Mouse (Mus musculus): ENCODE results near the gene Gm28269. TPM values are rescaled to one million over a fixed set of nuclear protein-coding genes. Genes with fewer than 3 reads are reported as not detected.

The Gm28269 gene
- not detected in 2 replicates for polyA plus RNA-seq (2016; fragmentation: Nextera tagmentation; extraction: Ambion mirVana)

DNA sequence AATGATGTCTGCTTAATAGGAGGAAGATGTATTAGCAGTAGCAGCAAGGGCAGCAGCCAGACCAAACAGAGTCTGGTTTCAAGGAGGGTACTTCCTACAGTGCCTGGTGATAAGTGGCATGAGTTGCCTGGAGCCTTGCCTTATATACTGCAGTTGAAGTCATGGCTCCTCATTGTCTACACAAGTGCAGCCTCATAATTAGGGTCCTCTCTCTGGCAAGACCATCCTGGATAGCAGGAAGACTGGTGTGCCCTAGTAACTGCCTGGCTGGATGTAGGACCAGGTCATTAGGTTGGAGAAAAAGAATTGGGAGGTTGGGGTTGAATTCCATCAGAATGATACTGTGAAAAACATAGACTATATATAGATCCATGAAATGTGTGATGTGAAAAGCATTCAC, at the start of gene Gm28269:
TSS of gene Gm28269 (minus strand) at position 101 of the 400 bp plus-strand sequence.
- no peaks in the 10 kb centered on the region for H3K9me3 ChIP-seq
- no peaks in the 10 kb centered on the region for H3K27me3 ChIP-seq (replicated peaks; ENCODE audit: low read depth, poor library complexity, severe bottlenecking)
- H3K36me3 ChIP-seq (replicated peaks) = no peaks in the 10 kb centered on the region
- H3K4me1 ChIP-seq = no peaks in the 10 kb centered on the region
- DNase-seq (ENCODE audit: low spot score) = no peak
- no peak within 1 kb of the TSS for H3K27ac ChIP-seq (replicated peaks)
- H3K4me3 ChIP-seq = no peak within 1 kb of the TSS

DNA sequence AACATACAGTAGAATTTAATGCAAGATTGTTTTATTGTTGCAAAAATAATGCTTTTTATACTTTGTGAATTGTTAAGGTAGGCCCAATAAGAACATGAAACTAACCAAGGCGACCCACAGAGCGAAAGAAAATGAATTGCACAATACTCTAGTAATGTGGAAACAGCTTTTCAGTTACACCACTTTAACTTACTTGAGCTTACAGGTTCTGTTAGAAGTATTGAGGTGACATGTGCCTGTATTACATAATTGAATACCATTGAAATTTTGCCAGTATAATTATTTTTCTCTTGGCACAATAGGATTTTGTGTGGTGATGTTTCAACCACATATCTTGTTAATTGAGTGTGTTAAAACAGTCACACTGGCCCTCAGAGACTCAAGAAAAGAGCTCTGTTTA, 28.0 kb downstream of the Gm28269 start:
- Histone ChIP-seq H3K4me1 (no peaks in the 10 kb centered on the region), H3K27ac (replicated peaks) (no peak overlapping the region), H3K4me3 (no peak overlapping the region), H3K36me3 (replicated peaks) (no peaks in the 10 kb centered on the region), H3K9me3 (no peaks in the 10 kb centered on the region), H3K27me3 (replicated peaks; ENCODE audit: low read depth, poor library complexity, severe bottlenecking) (no peaks in the 10 kb centered on the region)
- DNase-seq (ENCODE audit: low spot score) = no peak
- WGBS = 87% methylated on average over 2 of the region's 2 CpGs

- Histone ChIP-seq H3K36me3 (replicated peaks) (no peaks in the 10 kb centered on the region), H3K27me3 (replicated peaks; ENCODE audit: low read depth, poor library complexity, severe bottlenecking) (no peaks in the 10 kb centered on the region), H3K4me1 (no peaks in the 10 kb centered on the region), H3K27ac (replicated peaks) (no peak overlapping the region), H3K4me3 (no peak overlapping the region), H3K9me3 (no peaks in the 10 kb centered on the region)
- no peak for DNase-seq (ENCODE audit: low spot score)
- 65% methylated on average over 5 of the region's 5 CpGs for WGBS
Measured at GRCm38 (mm10) chrX:21715293-21715692, 29.6 kb downstream of the Gm28269 start.

DNA sequence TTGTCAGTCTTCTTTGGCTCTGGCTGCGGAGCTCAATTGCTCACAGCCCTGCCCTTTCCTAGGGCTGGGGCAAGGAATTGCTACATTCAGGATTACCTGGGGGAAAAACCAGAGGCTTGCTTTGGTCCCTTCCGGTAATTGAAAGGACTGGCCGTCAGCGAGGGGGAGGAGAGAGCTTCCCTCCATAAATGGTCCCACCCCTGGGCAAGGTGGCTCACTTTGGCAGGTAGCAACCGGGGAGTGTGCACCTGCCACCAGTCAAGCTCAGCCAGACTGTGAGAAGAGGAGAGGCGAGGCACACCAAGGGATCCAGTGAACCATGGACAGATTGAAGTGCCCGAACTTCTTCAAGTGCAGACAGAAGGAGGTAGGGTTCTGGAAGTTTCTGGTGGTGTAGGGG, 30.1 kb downstream of the Gm28269 start, which contains the start of gene Slc6a14:
TSS of gene Slc6a14 (plus strand) at position 68 of the 400 bp plus-strand sequence.
- WGBS = 60% methylated on average over 7 of the region's 7 CpGs
- no peaks in the 10 kb centered on the region for H3K4me1 ChIP-seq
- no peak within 1 kb of the TSS for H3K4me3 ChIP-seq

GRCm38 (mm10) chrX:21704470-21704869, 40.4 kb downstream of the Gm28269 start:
- no peaks in the 10 kb centered on the region for H3K36me3 ChIP-seq (replicated peaks)
- H3K9me3 ChIP-seq = no peaks in the 10 kb centered on the region
- no peak overlapping the region for H3K4me3 ChIP-seq
- 86% methylated on average over 1 of the region's 1 CpGs for WGBS
- DNase-seq (ENCODE audit: low spot score) = no peak
- H3K4me1 ChIP-seq = no peaks in the 10 kb centered on the region
- H3K27me3 ChIP-seq (replicated peaks; ENCODE audit: low read depth, poor library complexity, severe bottlenecking) = no peaks in the 10 kb centered on the region
- no peak overlapping the region for H3K27ac ChIP-seq (replicated peaks)

More for the DNA sequence above, 30.1 kb downstream of the Gm28269 start, which contains the start of gene Slc6a14:
- no peak within 1 kb of the TSS for H3K27ac ChIP-seq (replicated peaks)
- H3K9me3 ChIP-seq = no peaks in the 10 kb centered on the region
- no peaks in the 10 kb centered on the region for H3K27me3 ChIP-seq (replicated peaks; ENCODE audit: low read depth, poor library complexity, severe bottlenecking)
- no peaks in the 10 kb centered on the region for H3K36me3 ChIP-seq (replicated peaks)
- no peak for DNase-seq (ENCODE audit: low spot score)

- Histone ChIP-seq H3K9me3 (no peaks in the 10 kb centered on the region), H3K36me3 (replicated peaks) (no peaks in the 10 kb centered on the region), H3K27ac (replicated peaks) (no peak overlapping the region), H3K27me3 (replicated peaks; ENCODE audit: low read depth, poor library complexity, severe bottlenecking) (no peaks in the 10 kb centered on the region), H3K4me1 (no peaks in the 10 kb centered on the region), H3K4me3 (no peak overlapping the region)
- no peak for DNase-seq (ENCODE audit: low spot score)
- 85% methylated on average over 4 of the region's 4 CpGs for WGBS
Measured at GRCm38 (mm10) chrX:21701646-21702045, 43.3 kb downstream of the Gm28269 start.

DNA sequence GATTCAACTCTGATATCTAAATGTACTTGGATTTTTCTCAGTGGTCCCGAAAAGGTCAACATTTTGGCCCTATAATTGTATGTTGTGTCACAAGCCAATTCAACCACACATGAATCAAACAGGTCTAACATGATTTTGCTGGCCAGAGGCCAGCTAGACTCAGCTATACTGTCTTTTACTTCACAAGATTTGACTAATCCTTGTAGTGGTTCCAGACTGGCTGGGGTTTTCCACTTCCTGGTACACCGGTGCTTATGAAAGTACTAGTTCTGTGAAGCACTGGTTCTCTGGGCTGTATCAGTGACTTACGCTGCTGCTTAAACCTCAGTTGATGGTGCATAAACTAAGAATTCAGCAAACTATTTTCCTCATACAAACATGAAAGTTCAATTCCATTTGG, 49.2 kb downstream of the Gm28269 start:
- no peak overlapping the region for H3K27ac ChIP-seq (replicated peaks)
- H3K36me3 ChIP-seq (replicated peaks) = no peaks in the 10 kb centered on the region
- H3K4me3 ChIP-seq = no peak overlapping the region
- 91% methylated on average over 3 of the region's 3 CpGs for WGBS
- no peak for DNase-seq (ENCODE audit: low spot score)
- no peaks in the 10 kb centered on the region for H3K9me3 ChIP-seq
- H3K27me3 ChIP-seq (replicated peaks; ENCODE audit: low read depth, poor library complexity, severe bottlenecking) = no peaks in the 10 kb centered on the region
- no peaks in the 10 kb centered on the region for H3K4me1 ChIP-seq

GRCm38 (mm10) chrX:21695220-21695619, 49.7 kb downstream of the Gm28269 start:
- DNase-seq (ENCODE audit: low spot score) = no peak
- Histone ChIP-seq H3K9me3 (no peaks in the 10 kb centered on the region), H3K36me3 (replicated peaks) (no peaks in the 10 kb centered on the region), H3K27me3 (replicated peaks; ENCODE audit: low read depth, poor library complexity, severe bottlenecking) (no peaks in the 10 kb centered on the region), H3K4me3 (no peak overlapping the region), H3K27ac (replicated peaks) (no peak overlapping the region), H3K4me1 (no peaks in the 10 kb centered on the region)
- WGBS = 81% methylated on average over 6 of the region's 6 CpGs

Other genes with a start within 250 kb of the Gm28269 start
- 0.15 TPM in 1 of 2 replicates, not detected in the other for gene Slc6a14, start 30.2 kb downstream of the Gm28269 start, polyA plus RNA-seq (2016; fragmentation: Nextera tagmentation; extraction: Ambion mirVana)